Mouse (Mus musculus) lung, postnatal 0 days (tissue): ENCODE measurements around the gene Ech1. TPM values are rescaled to one million over a fixed set of nuclear protein-coding genes. Genes with fewer than 3 reads are reported as not detected.

ENCODE experiments used
- ATAC-seq: fragments of 200-750 bp; cut with Nextera tagmentation; 2 replicates; pipeline ENCODE4 v1.8.0; 2017; ENCODE audit warnings: moderate library complexity
- DNase-seq: peaks from one replicate; pipeline ENCODE4 v3.0.0-alpha.2; 2016; ENCODE audit warnings: low spot score
- H3K27ac ChIP-seq: fragments of 300-500 bp; sonication (generic); 2 replicates; pipeline ENCODE4 v1.5.1; 2014; ENCODE audit warnings: antibody characterized with exemption, mild to moderate bottlenecking, low read length, mixed read lengths
- H3K27me3 ChIP-seq: fragments of 300-500 bp; sonication (generic); replicated peaks from 2 replicates; pipeline ENCODE4 v1.6.1; 2014; ENCODE audit warnings: low read length, mixed read lengths; ENCODE audit not compliant: insufficient read depth
- H3K36me3 ChIP-seq: fragments of 300-500 bp; sonication (generic); 2 replicates; pipeline ENCODE4 v1.6.1; 2014; ENCODE audit warnings: low read length, mixed read lengths; ENCODE audit not compliant: insufficient read depth
- H3K4me1 ChIP-seq: fragments of 300-500 bp; sonication (generic); 2 replicates; pipeline ENCODE4 v1.6.1; 2014; ENCODE audit warnings: antibody characterized with exemption, low read depth, low read length, mixed read lengths; ENCODE audit not compliant: insufficient read depth
- H3K4me2 ChIP-seq: fragments of 300-500 bp; sonication (generic); replicated peaks from 2 replicates; pipeline ENCODE4 v1.6.1; 2014; ENCODE audit warnings: low read depth, mild to moderate bottlenecking, low read length, moderate library complexity, mixed read lengths
- H3K4me3 ChIP-seq: fragments of 300-500 bp; sonication (generic); 2 replicates; pipeline ENCODE4 v1.5.1; 2014; ENCODE audit warnings: low read depth, low read length
- H3K9ac ChIP-seq: fragments of 300-500 bp; sonication (generic); replicated peaks from 2 replicates; pipeline ENCODE4 v1.6.1; 2014; ENCODE audit warnings: low read depth, mild to moderate bottlenecking
- H3K9me3 ChIP-seq: fragments of 300-500 bp; sonication (generic); 2 replicates; pipeline ENCODE4 v1.6.1; 2016; ENCODE audit warnings: low read length, mixed read lengths
- CTCF ChIP-seq: IDR thresholded peaks from 2 replicates; pipeline ENCODE4 v1.5.1; 2016; ENCODE audit warnings: antibody characterized with exemption, mild to moderate bottlenecking
- EP300 ChIP-seq: IDR thresholded peaks from 2 replicates; pipeline ENCODE4 v1.6.1; 2016; ENCODE audit warnings: antibody characterized with exemption, mild to moderate bottlenecking, control low read depth
- WGBS: fragments of 180-500 bp; shearing (Covaris S2); extraction: QIAGEN DNeasy Blood & Tissue Kit; methylation state at CpG from one replicate; pipeline ENCODE4 v1.1.7; 2014; 5-methylcytosine and 5-hydroxymethylcytosine counted together
- polyA plus RNA-seq: library from polyadenylated mRNA; unstranded; fragments of >200 nt; fragmentation: Nextera tagmentation; extraction: Ambion mirVana; gene quantifications from 2 replicates; pipeline ENCODE4 v1.2.1, GENCODE M21; 2015

Gene Ech1
- polyA plus RNA-seq, 1 experiment from 2014 or later = 308 TPM

DNA sequence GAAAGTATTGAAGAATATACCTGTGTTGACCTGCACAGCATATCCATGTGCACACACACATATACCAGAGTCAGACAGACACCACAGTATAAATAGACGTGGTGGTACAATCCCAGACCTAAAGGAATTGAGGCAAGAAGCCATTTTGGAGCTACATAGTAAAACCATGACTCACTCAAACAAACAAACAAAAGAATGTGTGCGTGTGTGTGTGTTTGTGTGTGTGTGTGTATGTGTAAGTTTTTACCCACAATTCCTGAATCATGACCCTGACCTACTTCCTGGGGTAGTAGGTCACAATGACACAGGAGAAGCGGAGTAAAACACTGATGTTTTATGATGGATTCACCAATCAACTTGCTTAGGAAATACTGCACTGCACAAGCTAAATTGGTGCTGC, 23.6 kb upstream of the Ech1 start:
- peak overlapping the region; percentile 94 for H3K27ac ChIP-seq
- H3K9me3 ChIP-seq = no peaks in the 10 kb centered on the region
- peak; percentile 74 for TF ChIP-seq EP300
- no peak for TF ChIP-seq CTCF
- H3K4me1 ChIP-seq = peaks cover 30% of the 10 kb centered on the region
- no peaks in the 10 kb centered on the region for H3K36me3 ChIP-seq
- no peaks in the 10 kb centered on the region for H3K27me3 ChIP-seq
- H3K4me2 ChIP-seq = no peak overlapping the region
- 35% methylated on average over 3 of the region's 3 CpGs for WGBS
- H3K4me3 ChIP-seq = no peak overlapping the region
- DNase-seq (peak; percentile 85), ATAC-seq (no peak)
- 0 out of 2 replicates have a peak overlapping the region, but pooled peaks have one; percentile 17 for H3K9ac ChIP-seq

DNA sequence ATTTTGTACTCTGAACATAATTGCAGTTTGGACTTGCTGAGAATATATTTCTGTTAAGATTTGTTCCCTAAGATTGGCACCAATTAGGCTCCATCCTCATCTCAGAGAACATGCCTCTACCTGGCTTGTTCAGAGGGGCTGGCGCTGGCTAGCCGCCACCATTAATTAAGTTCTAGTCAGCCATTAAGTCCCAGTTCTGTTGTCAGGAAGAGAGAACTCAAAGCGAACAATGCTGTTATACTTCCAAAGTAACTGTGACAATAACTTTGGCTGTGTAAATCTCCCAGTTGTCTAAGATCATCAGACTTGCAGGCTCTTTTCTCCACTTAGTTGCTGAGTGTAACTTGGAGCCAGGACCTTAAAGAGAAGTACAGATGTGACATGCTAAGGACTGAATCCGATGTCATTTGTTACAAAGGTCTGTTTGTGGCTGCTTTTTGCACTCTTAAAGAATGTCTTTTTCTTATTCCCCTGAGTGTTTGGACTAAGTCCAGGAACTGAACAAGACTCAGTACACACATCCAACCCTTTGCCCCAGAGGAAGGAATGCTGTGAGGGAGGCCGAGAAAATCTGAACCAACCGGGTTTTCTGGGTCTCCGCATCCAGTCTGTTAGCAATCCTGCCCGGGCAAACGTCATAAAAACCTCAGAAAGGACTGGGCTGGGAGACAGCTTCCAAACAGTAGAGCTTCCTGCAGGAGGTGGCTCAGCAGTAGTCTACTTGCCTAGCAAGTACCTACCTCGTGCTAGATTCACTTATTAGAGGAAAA, 22.9 kb upstream of the Ech1 start:
- Histone ChIP-seq H3K9ac (0 out of 2 replicates have a peak overlapping the region, but pooled peaks have one; percentile 17), H3K4me3 (no peak overlapping the region), H3K27ac (peak overlapping the region; percentile 94), H3K4me1 (peaks cover 26% of the 10 kb centered on the region), H3K36me3 (no peaks in the 10 kb centered on the region), H3K27me3 (no peaks in the 10 kb centered on the region), H3K4me2 (peak overlapping the region; percentile 38), H3K9me3 (no peaks in the 10 kb centered on the region)
- peak; percentile 87 for ATAC-seq
- TF ChIP-seq EP300 = peak; percentile 83
- TF ChIP-seq CTCF = peak; percentile 55
- WGBS = 10% methylated on average over 10 of the region's 10 CpGs
- DNase-seq = peak; percentile 94

DNA sequence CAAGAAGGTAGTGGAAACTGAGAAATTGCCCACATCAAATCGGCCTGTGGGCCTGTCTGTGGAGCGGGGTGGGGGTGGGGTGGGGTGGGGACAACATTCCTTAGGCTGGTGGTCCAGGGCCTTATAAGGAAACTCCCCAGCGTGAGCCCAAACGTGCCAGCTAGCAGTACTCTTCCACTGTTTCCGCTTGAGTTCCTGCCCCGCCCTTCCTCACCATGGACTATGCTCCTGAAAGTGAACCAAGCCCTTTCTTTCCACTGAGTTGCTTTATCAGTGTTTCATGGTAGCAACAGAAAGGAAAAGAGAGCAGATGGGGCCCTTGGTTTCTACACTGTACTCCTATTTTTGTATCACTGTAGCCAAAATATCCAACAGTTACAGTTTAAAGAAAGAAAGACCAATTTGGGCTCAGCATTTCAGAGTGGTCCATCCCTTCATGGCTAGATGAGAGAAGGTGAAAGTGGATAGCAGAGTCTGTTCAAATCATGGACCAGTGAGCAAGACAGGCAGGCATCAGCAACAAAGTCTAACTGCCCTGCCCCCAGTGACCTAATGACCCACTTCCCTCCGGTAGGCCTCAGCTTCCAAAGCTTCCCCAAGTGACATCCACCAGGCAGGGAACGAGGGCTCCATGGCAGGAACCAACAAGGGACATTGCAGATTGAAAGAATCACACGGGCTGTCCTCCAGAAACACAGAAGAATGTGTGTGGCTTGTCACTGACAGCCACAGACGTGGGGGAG, 22.0 kb upstream of the Ech1 start:
- Histone ChIP-seq H3K36me3 (no peaks in the 10 kb centered on the region), H3K9ac (no peak overlapping the region), H3K27me3 (no peaks in the 10 kb centered on the region), H3K27ac (peak overlapping the region; percentile 94), H3K4me1 (peaks cover 31% of the 10 kb centered on the region), H3K4me3 (no peak overlapping the region), H3K9me3 (no peaks in the 10 kb centered on the region), H3K4me2 (peak overlapping the region; percentile 38; the same call in 1 of the 2 replicates)
- ATAC-seq (peak; percentile 74), DNase-seq (peak; percentile 91)
- TF ChIP-seq EP300 (peak; percentile 79), CTCF (no peak)
- WGBS = 4% methylated on average over 10 of the region's 10 CpGs

DNA sequence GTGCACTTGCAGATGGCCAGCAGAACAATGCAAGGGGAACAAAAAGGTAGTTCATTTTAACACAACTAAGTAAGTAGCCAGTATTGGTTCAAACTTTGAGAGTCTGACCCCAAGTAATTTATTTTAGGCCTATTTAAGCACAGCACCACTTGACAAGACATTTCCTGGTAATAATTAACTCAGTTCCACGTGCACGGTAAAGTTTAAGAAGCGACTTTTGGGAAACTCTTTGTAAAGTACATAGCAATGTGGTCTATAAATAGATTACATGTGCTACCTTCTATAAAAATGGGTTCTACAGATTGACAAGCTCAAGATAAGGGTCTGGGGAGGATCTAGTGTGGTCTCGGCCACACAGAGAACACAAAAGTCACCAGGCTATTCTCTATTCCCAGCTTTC, 21.3 kb upstream of the Ech1 start:
- Histone ChIP-seq H3K4me1 (peaks cover 34% of the 10 kb centered on the region), H3K4me2 (no peak overlapping the region), H3K27ac (peak overlapping the region; percentile 94), H3K9me3 (no peaks in the 10 kb centered on the region), H3K9ac (no peak overlapping the region), H3K4me3 (no peak overlapping the region), H3K36me3 (no peaks in the 10 kb centered on the region), H3K27me3 (no peaks in the 10 kb centered on the region)
- ATAC-seq (no peak), DNase-seq (peak; percentile 54)
- 27% methylated on average over 4 of the region's 4 CpGs for WGBS
- TF ChIP-seq CTCF (no peak), EP300 (no peak)

DNA sequence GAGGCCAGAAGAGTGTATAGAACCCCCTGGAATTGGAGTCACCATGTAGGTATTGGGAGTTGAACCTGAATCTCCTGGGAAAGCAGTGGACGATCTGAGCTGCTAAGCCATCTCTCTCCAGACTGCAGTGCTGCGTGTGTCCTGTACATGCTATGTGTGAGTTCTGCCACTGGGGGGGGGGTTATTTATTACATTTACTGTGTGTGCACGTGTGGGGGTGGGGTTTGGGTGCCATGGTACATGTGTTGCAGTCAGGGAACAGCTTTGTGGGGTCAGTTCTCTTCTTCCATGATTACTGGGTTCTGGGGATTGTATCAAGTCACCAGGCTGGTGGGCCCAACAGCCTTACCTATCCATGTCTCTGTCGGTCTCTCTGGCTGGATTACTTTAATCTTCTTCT, 18.1 kb upstream of the Ech1 start:
- WGBS = 70% methylated on average over 4 of the region's 4 CpGs
- no peak for ATAC-seq
- H3K27me3 ChIP-seq = no peaks in the 10 kb centered on the region
- no peak overlapping the region for H3K27ac ChIP-seq
- H3K4me3 ChIP-seq = no peak overlapping the region
- H3K9ac ChIP-seq = no peak overlapping the region
- TF ChIP-seq EP300 (no peak), CTCF (peak; percentile 49)
- peak; percentile 44 for DNase-seq
- H3K9me3 ChIP-seq = no peaks in the 10 kb centered on the region
- no peak overlapping the region for H3K4me2 ChIP-seq
- H3K4me1 ChIP-seq = peaks cover 32% of the 10 kb centered on the region
- H3K36me3 ChIP-seq = no peaks in the 10 kb centered on the region

DNA sequence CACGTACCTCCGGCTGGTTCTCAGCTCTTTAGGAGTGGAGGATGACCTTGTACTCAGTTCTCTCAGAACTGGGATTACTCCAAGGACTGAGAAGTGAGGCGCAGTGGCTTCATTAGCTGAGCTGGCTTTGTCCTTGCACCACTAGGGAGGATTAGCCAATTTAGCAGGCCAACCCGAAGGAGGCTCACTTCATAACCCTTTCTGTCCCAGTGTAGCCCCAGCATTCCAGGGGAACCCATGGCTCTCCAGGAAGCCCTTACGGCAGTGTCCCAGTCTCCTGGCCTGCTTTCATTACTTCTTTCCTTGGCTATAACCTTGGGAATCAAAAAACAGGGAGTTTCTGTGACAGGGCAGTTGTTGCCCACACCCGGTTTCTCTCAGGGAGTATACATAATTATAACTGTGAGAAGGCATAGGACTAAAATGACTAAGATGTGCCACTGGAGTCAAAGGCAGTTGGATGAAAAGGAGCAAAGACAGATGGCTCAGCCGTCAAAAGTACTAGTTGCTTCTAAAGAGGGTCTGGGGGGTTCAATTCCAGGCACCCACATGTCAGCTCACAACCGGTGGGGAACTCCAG, 17.3 kb upstream of the Ech1 start:
- ATAC-seq = no peak
- peak overlapping the region; percentile 100 for H3K27ac ChIP-seq
- H3K9me3 ChIP-seq = no peaks in the 10 kb centered on the region
- peak overlapping the region; percentile 75 for H3K4me3 ChIP-seq
- DNase-seq = peak; percentile 77
- peaks cover 27% of the 10 kb centered on the region; the same call in 1 of the 2 replicates for H3K4me1 ChIP-seq
- H3K27me3 ChIP-seq = no peaks in the 10 kb centered on the region
- H3K4me2 ChIP-seq = peak overlapping the region; percentile 98
- 32% methylated on average over 8 of the region's 8 CpGs for WGBS
- H3K36me3 ChIP-seq = no peaks in the 10 kb centered on the region
- TF ChIP-seq EP300 (no peak), CTCF (0 out of 2 replicates have a peak, but pooled peaks have one; percentile 13)
- peak overlapping the region; percentile 83 for H3K9ac ChIP-seq
